Mouse (Mus musculus) forebrain, embryonic 14.5 days (tissue): Measurements from ENCODE around the gene Ankrd66. TPM values are rescaled to one million over a fixed set of nuclear protein-coding genes. Genes with fewer than 3 reads are reported as not detected.
"Not testable (repeated sequence)": the region's sequence is repeated elsewhere in the genome, so short reads cannot be mapped to it uniquely, and the experiment has no call there.

ENCODE experiments used
- ATAC-seq: fragments of 200-750 bp; cut with Nextera tagmentation; 2 replicates; pipeline ENCODE4 v1.8.0; 2017; ENCODE audit warnings: mild to moderate bottlenecking, moderate library complexity
- DNase-seq: peaks from one replicate; pipeline ENCODE4 v3.0.0-alpha.2; 2015; ENCODE audit warnings: low spot score
- H3K27ac ChIP-seq: fragments of 300-500 bp; sonication (generic); 2 replicates; pipeline ENCODE4 v1.5.1; 2014; ENCODE audit warnings: low read depth, mild to moderate bottlenecking, control low read depth, low read length, moderate library complexity
- H3K27me3 ChIP-seq: fragments of 300-500 bp; sonication (generic); replicated peaks from 2 replicates; pipeline ENCODE4 v1.6.1; 2014; ENCODE audit warnings: low read length, control low read depth, mixed read lengths; ENCODE audit not compliant: control insufficient read depth, insufficient read depth
- H3K36me3 ChIP-seq: fragments of 300-500 bp; sonication (generic); 2 replicates; pipeline ENCODE4 v1.6.1; 2014; ENCODE audit warnings: low read length, control low read depth; ENCODE audit not compliant: control insufficient read depth, insufficient read depth
- H3K4me1 ChIP-seq: fragments of 300-500 bp; sonication (generic); 2 replicates; pipeline ENCODE4 v1.6.1; 2014; ENCODE audit warnings: antibody characterized with exemption, low read length, control low read depth; ENCODE audit not compliant: control insufficient read depth, insufficient read depth
- H3K4me2 ChIP-seq: fragments of 300-500 bp; sonication (generic); 2 replicates; pipeline ENCODE4 v1.6.1; 2014; ENCODE audit warnings: mild to moderate bottlenecking, control low read depth, low read length
- H3K4me3 ChIP-seq: fragments of 300-500 bp; sonication (generic); 2 replicates; pipeline ENCODE4 v1.5.1; 2014; ENCODE audit warnings: low read depth, low read length, control low read depth
- H3K9ac ChIP-seq: fragments of 300-500 bp; sonication (generic); 2 replicates; pipeline ENCODE4 v1.6.1; 2014; ENCODE audit warnings: mild to moderate bottlenecking, low read length, control low read depth, moderate library complexity
- H3K9me3 ChIP-seq: fragments of 300-500 bp; sonication (generic); replicated peaks from 2 replicates; pipeline ENCODE4 v1.6.1; 2016; ENCODE audit warnings: low read length, control low read depth, mixed read lengths; ENCODE audit not compliant: control insufficient read depth
- WGBS: fragments of 180-500 bp; shearing (Covaris S2); extraction: QIAGEN DNeasy Blood & Tissue Kit; methylation state at CpG from one replicate; pipeline ENCODE4 v1.1.7; 2014; 5-methylcytosine and 5-hydroxymethylcytosine counted together
- polyA plus RNA-seq: library from polyadenylated mRNA; unstranded; fragments of >200 nt; fragmentation: Nextera tagmentation; extraction: Ambion mirVana; gene quantifications from 2 replicates; pipeline ENCODE4 v1.2.1, GENCODE M21; 2014

Gene Ankrd66
- polyA plus RNA-seq, 1 experiment from 2014 or later: 0.34 TPM

GRCm38 (mm10) chr17:43551122-43551630 is 7.7 kb upstream of the Ankrd66 start:
- no peaks in the 10 kb centered on the region for H3K27me3 ChIP-seq
- H3K4me2 ChIP-seq: no peak overlapping the region
- WGBS: 38% methylated on average over 3 of the region's 3 CpGs
- H3K9ac ChIP-seq: no peak overlapping the region
- H3K36me3 ChIP-seq: no peaks in the 10 kb centered on the region
- ATAC-seq: no peak
- no peak overlapping the region for H3K4me3 ChIP-seq
- H3K27ac ChIP-seq: no peak overlapping the region
- no peaks in the 10 kb centered on the region for H3K9me3 ChIP-seq
- H3K4me1 ChIP-seq: no peaks in the 10 kb centered on the region
- no peak for DNase-seq

- DNase-seq: no peak
- 87% methylated on average over 4 of the region's 4 CpGs for WGBS
- no peaks in the 10 kb centered on the region for H3K9me3 ChIP-seq
Observed at GRCm38 (mm10) chr17:43544040-43544439, 601 bp upstream of the Ankrd66 start.

GRCm38 (mm10) chr17:43538767-43539166 is 4.7 kb downstream of the Ankrd66 start:
- H3K27ac ChIP-seq: no peak overlapping the region
- no peak overlapping the region for H3K9ac ChIP-seq
- no peaks in the 10 kb centered on the region for H3K27me3 ChIP-seq
- ATAC-seq: no peak
- 90% methylated on average over 3 of the region's 3 CpGs for WGBS
- DNase-seq: no peak
- no peak overlapping the region for H3K4me3 ChIP-seq
- H3K4me2 ChIP-seq: no peak overlapping the region
- no peaks in the 10 kb centered on the region for H3K9me3 ChIP-seq
- peaks cover 7% of the 10 kb centered on the region; the same call in 1 of the 2 replicates for H3K4me1 ChIP-seq
- H3K36me3 ChIP-seq: no peaks in the 10 kb centered on the region

More at GRCm38 (mm10) chr17:43544040-43544439, 601 bp upstream of the Ankrd66 start:
- Histone ChIP-seq H3K36me3 (no peaks in the 10 kb centered on the region), H3K27ac (no peak overlapping the region), H3K4me3 (no peak overlapping the region), H3K27me3 (no peaks in the 10 kb centered on the region), H3K9ac (no peak overlapping the region), H3K4me1 (no peaks in the 10 kb centered on the region), H3K4me2 (no peak overlapping the region)
- no peak for ATAC-seq

- not testable (repeated sequence) for H3K27ac ChIP-seq, H3K27me3 ChIP-seq, H3K36me3 ChIP-seq, H3K9ac ChIP-seq, H3K9me3 ChIP-seq, H3K4me3 ChIP-seq, DNase-seq, H3K4me2 ChIP-seq, H3K4me1 ChIP-seq, ATAC-seq
- WGBS: 93% methylated on average over 6 of the region's 6 CpGs
Observed at GRCm38 (mm10) chr17:43536841-43537240, 6.6 kb downstream of the Ankrd66 start.

GRCm38 (mm10) chr17:43534362-43535222 is 8.8 kb downstream of the Ankrd66 start:
- H3K4me2 ChIP-seq: peak overlapping the region; percentile 33
- WGBS: 3% methylated on average over 23 of the region's 23 CpGs
- H3K4me1 ChIP-seq: peaks cover 7% of the 10 kb centered on the region; the same call in 1 of the 2 replicates
- no peaks in the 10 kb centered on the region for H3K36me3 ChIP-seq
- DNase-seq (peak; percentile 74), ATAC-seq (peak; percentile 86)
- H3K4me3 ChIP-seq: 0 out of 2 replicates have a peak overlapping the region, but pooled peaks have one; percentile 5
- no peaks in the 10 kb centered on the region for H3K27me3 ChIP-seq
- H3K9me3 ChIP-seq: no peaks in the 10 kb centered on the region
- H3K27ac ChIP-seq: no peak overlapping the region
- no peak overlapping the region for H3K9ac ChIP-seq

- 95% methylated on average over 4 of the region's 4 CpGs for WGBS
- Histone ChIP-seq H3K9ac (no peak overlapping the region), H3K9me3 (no peaks in the 10 kb centered on the region), H3K27ac (no peak overlapping the region), H3K4me3 (no peak overlapping the region), H3K4me1 (peaks cover 7% of the 10 kb centered on the region; the same call in 1 of the 2 replicates), H3K27me3 (no peaks in the 10 kb centered on the region), H3K36me3 (no peaks in the 10 kb centered on the region), H3K4me2 (no peak overlapping the region)
- DNase-seq: no peak
- ATAC-seq: no peak
Observed at GRCm38 (mm10) chr17:43531192-43531591, 12.2 kb downstream of the Ankrd66 start.

- H3K27ac ChIP-seq: no peak overlapping the region
- H3K4me1 ChIP-seq: peaks cover 7% of the 10 kb centered on the region; the same call in 1 of the 2 replicates
- H3K4me2 ChIP-seq: no peak overlapping the region
- no peak for DNase-seq
- H3K9ac ChIP-seq: no peak overlapping the region
- H3K4me3 ChIP-seq: no peak overlapping the region
- no peak for ATAC-seq
- no peaks in the 10 kb centered on the region for H3K36me3 ChIP-seq
- H3K9me3 ChIP-seq: no peaks in the 10 kb centered on the region
- WGBS: 67% methylated on average over 2 of the region's 2 CpGs
- H3K27me3 ChIP-seq: no peaks in the 10 kb centered on the region
Observed at GRCm38 (mm10) chr17:43530507-43530906, 12.9 kb downstream of the Ankrd66 start.

GRCm38 (mm10) chr17:43520166-43520565 is 23.3 kb downstream of the Ankrd66 start:
- H3K4me1 ChIP-seq: no peaks in the 10 kb centered on the region
- no peak overlapping the region for H3K27ac ChIP-seq
- no peaks in the 10 kb centered on the region for H3K9me3 ChIP-seq
- DNase-seq (no peak), ATAC-seq (no peak)
- H3K27me3 ChIP-seq: no peaks in the 10 kb centered on the region
- no peak overlapping the region for H3K4me3 ChIP-seq
- H3K36me3 ChIP-seq: no peaks in the 10 kb centered on the region
- H3K4me2 ChIP-seq: no peak overlapping the region
- 82% methylated on average over 3 of the region's 3 CpGs for WGBS
- H3K9ac ChIP-seq: no peak overlapping the region
